In the genomic region with DNA sequence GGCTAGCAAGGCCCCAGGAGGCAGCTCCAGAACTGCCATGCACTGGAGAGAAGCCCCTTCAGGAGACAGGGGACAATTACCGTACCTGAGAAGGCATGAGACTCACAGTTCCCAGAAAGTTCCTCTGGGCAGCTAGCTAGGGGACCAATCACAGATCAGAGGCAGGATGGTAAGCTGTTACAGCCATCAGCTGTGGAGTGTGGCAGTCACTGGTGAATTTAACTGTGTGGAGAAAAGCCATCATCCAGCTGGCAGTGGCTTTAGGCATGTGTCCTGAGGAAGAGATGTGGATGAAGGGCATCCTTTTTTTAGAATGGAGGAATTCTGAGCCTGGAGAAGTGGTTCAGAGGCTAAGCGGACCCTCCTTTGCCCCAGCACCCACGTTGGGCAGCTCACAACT, we compare ENCODE assay signal across 26 mouse cellular contexts. TPM values are rescaled to one million over a fixed set of nuclear protein-coding genes. Genes with fewer than 3 reads are reported as not detected.
DNase-seq lines count a peak whose midpoint lies in the region; ATAC-seq and TF ChIP-seq lines count a peak whose summit lies in the region.
"Had no signal": no experiment of that assay in that cellular context is flagged by ENCODE, and none has a peak within 500 bp of the region (broad histone marks: within the 10 kb centered on the region; RNA-seq: fewer than 3 reads in every experiment).

No protein-coding gene starts in this region.

- no peak overlapping the region for H3K4me2 ChIP-seq in heart, embryonic 11.5 days
- no peak overlapping the region for H3K4me2 ChIP-seq in heart, postnatal 0 days (ENCODE audit: low read depth, low read length)
- H3K4me2 ChIP-seq: embryonic facial prominence, embryonic 13.5 days; forebrain, embryonic 15.5 days; hindbrain, embryonic 15.5 days; liver, embryonic 11.5 days; neural tube, embryonic 13.5 days had no signal

- no peak for TF ChIP-seq EP300 in heart, adult 2 months (IDR thresholded peaks at IDR 0.05; ENCODE audit: insufficient read depth, low read depth, low read length)
- TF ChIP-seq EP300 in heart, postnatal 0 days (IDR thresholded peaks at IDR 0.05; ENCODE audit: low read depth): no peak

- no peaks in the 10 kb centered on the region for H3K27me3 ChIP-seq in heart, adult 2 months (ENCODE audit: control insufficient read depth, insufficient read depth, low read length)
- no peaks in the 10 kb centered on the region for H3K27me3 ChIP-seq in heart, embryonic 11.5 days (ENCODE audit: control insufficient read depth, insufficient read depth, low read length)
- H3K27me3 ChIP-seq in heart, postnatal 0 days (ENCODE audit: control insufficient read depth, insufficient read depth, low read length): no peaks in the 10 kb centered on the region
- no peaks in the 10 kb centered on the region for H3K27me3 ChIP-seq in cerebellum, adult 2 months (ENCODE audit: control insufficient read depth, insufficient read depth, low read length)
- H3K27me3 ChIP-seq: CH12.LX; embryonic facial prominence, embryonic 13.5 days; forebrain, embryonic 15.5 days; hindbrain, embryonic 15.5 days; neural tube, embryonic 13.5 days; Patski had no signal

- 74% methylated on average over 3 of the region's 3 CpGs for WGBS in heart, adult 2 months
- 83% methylated on average over 3 of the region's 3 CpGs for WGBS in heart, embryonic 11.5 days (ENCODE audit: insufficient replicate concordance)
- WGBS in heart, postnatal 0 days: 67% methylated on average over 3 of the region's 3 CpGs
- WGBS in cerebellum, adult 2 months: 94% methylated on average over 3 of the region's 3 CpGs

- TF ChIP-seq POLR2A in heart, adult 2 months (IDR thresholded peaks at IDR 0.05; ENCODE audit: insufficient read depth, low read depth, low read length): no peak
- no peak for TF ChIP-seq POLR2A in cerebellum, adult 2 months (IDR thresholded peaks at IDR 0.05; ENCODE audit: borderline replicate concordance, insufficient read depth, low read length)

- no peak for TF ChIP-seq CTCF in heart, adult 2 months (IDR thresholded peaks at IDR 0.05)
- no peak for TF ChIP-seq CTCF in heart, postnatal 0 days (IDR thresholded peaks at IDR 0.05; ENCODE audit: low read depth)
- TF ChIP-seq CTCF in cerebellum, adult 2 months (IDR thresholded peaks at IDR 0.05; ENCODE audit: borderline replicate concordance, insufficient read depth, low read depth, low read length): no peak

- no peaks in the 10 kb centered on the region for H3K36me3 ChIP-seq in heart, adult 2 months (ENCODE audit: control insufficient read depth, insufficient read depth, low read length)
- no peaks in the 10 kb centered on the region for H3K36me3 ChIP-seq in heart, embryonic 11.5 days (ENCODE audit: control insufficient read depth, insufficient read depth, low read length)
- no peaks in the 10 kb centered on the region for H3K36me3 ChIP-seq in heart, postnatal 0 days (replicated peaks; ENCODE audit: control insufficient read depth, insufficient read depth, low read length)
- H3K36me3 ChIP-seq: G1E had no signal

- no peak for ATAC-seq in heart, embryonic 11.5 days (replicated peaks; ENCODE audit: insufficient number of reproducible peaks, low FRiP score, low TSS enrichment)
- no peak for ATAC-seq in heart, postnatal 0 days (ENCODE audit: insufficient read depth, low read depth)
- ATAC-seq: forebrain, embryonic 15.5 days; midbrain, embryonic 16.5 days; Patski had no signal

- no peaks in the 10 kb centered on the region for H3K79me2 ChIP-seq in heart, adult 2 months (replicated peaks; ENCODE audit: control insufficient read depth, insufficient read depth, low read length)

- no peak overlapping the region for H3K9ac ChIP-seq in heart, adult 2 months (ENCODE audit: low read depth, low read length)
- no peak overlapping the region for H3K9ac ChIP-seq in heart, embryonic 11.5 days (ENCODE audit: low read depth, low read length)
- H3K9ac ChIP-seq in heart, postnatal 0 days (replicated peaks; ENCODE audit: low read depth, low read length): no peak overlapping the region
- H3K9ac ChIP-seq: embryonic facial prominence, embryonic 13.5 days; forebrain, embryonic 15.5 days; hindbrain, embryonic 15.5 days; neural tube, embryonic 13.5 days had no signal

- peaks cover 7% of the 10 kb centered on the region; the same call in 1 of the 2 replicates for H3K4me1 ChIP-seq in heart, adult 2 months (ENCODE audit: control insufficient read depth, insufficient read depth, low read length)
- H3K4me1 ChIP-seq in heart, embryonic 11.5 days (ENCODE audit: control insufficient read depth, insufficient read depth, low read length): peaks cover 17% of the 10 kb centered on the region
- peaks cover 20% of the 10 kb centered on the region for H3K4me1 ChIP-seq in heart, postnatal 0 days (ENCODE audit: control insufficient read depth, insufficient read depth)
- H3K4me1 ChIP-seq in cerebellum, adult 2 months (ENCODE audit: control insufficient read depth, insufficient read depth, low read length): no peaks in the 10 kb centered on the region

- peak in 1 of 2 experiments; percentile 47 for DNase-seq in heart, adult 2 months
- no peak for DNase-seq in heart, postnatal 4 days
- DNase-seq in heart, adult 9 months (ENCODE audit: low spot score in 2 of 2): peak; percentile 43 to 55
- DNase-seq in heart, postnatal 0 days (ENCODE audit: low spot score): no peak
- no peak for DNase-seq in cerebellum, adult 2 months
- no peak for DNase-seq in left cerebral cortex, postnatal 14 days (ENCODE audit: low spot score in 2 of 2)
- DNase-seq: B cell, adult 2 months; cerebellum, adult 11 months; cerebellum, postnatal 14 days; kidney, postnatal 10 days; lung, postnatal 10 days; retina, postnatal 1 day; right cerebral cortex, postnatal 25 days; spleen, adult 18-20 months had no signal

- no peak overlapping the region for H3K4me3 ChIP-seq in heart, adult 2 months
- H3K4me3 ChIP-seq in heart, embryonic 11.5 days (ENCODE audit: low read depth, low read length): no peak overlapping the region
- no peak overlapping the region for H3K4me3 ChIP-seq in heart, postnatal 0 days (ENCODE audit: low read depth, low read length)
- no peak overlapping the region for H3K4me3 ChIP-seq in cerebellum, adult 2 months (replicated peaks; ENCODE audit: insufficient read depth, low read depth, low read length)
- H3K4me3 ChIP-seq: embryonic facial prominence, embryonic 13.5 days; forebrain, embryonic 15.5 days; hindbrain, embryonic 15.5 days; midbrain, embryonic 10.5 days; myocyte; neural tube, embryonic 13.5 days had no signal

- peak overlapping the region; percentile 80 for H3K27ac ChIP-seq in heart, adult 2 months
- 0 out of 2 replicates have a peak overlapping the region, but pooled peaks have one; percentile 24 for H3K27ac ChIP-seq in heart, embryonic 11.5 days (ENCODE audit: low read depth, low read length)
- peak overlapping the region; percentile 63 for H3K27ac ChIP-seq in heart, postnatal 0 days (ENCODE audit: low read depth)
- H3K27ac ChIP-seq in cerebellum, adult 2 months (ENCODE audit: insufficient read depth, low read length): no peak overlapping the region
- H3K27ac ChIP-seq: embryonic facial prominence, embryonic 13.5 days; forebrain, embryonic 15.5 days; hindbrain, embryonic 15.5 days; neural tube, embryonic 13.5 days had no signal

- intact Hi-C loops in heart, adult 2 months (cut with DNase I): no loop called here
- intact Hi-C loops in left cerebral cortex, postnatal 14 days (cut with DNase I): no loop called here

- no peaks in the 10 kb centered on the region for H3K9me3 ChIP-seq in heart, embryonic 11.5 days (replicated peaks; ENCODE audit: control insufficient read depth, low read length)
- no peaks in the 10 kb centered on the region for H3K9me3 ChIP-seq in heart, postnatal 0 days (replicated peaks; ENCODE audit: control insufficient read depth, low read length)
- H3K9me3 ChIP-seq: embryonic facial prominence, embryonic 13.5 days; forebrain, embryonic 15.5 days; hindbrain, embryonic 15.5 days; midbrain, embryonic 10.5 days; neural tube, embryonic 13.5 days had no signal

RNA-seq across cellular contexts. Expression of a gene that starts 20.6 kb away (rescaled TPM):
- total RNA-seq in heart, adult 2 months (2021): 10 to 100 TPM; 20.7 to 21.1 TPM
- 14.2 and 18.2 TPM in 2 replicates for polyA plus RNA-seq in heart, adult 2 months (2012; rRNA removed)
- 10 to 100 TPM; 15.9 to 16.8 TPM for total RNA-seq in heart, postnatal 4 days (2021)
- polyA plus RNA-seq in heart, embryonic 11.5 days (2014; fragmentation: Nextera tagmentation; extraction: Ambion mirVana): 5.7 and 8.0 TPM in 2 replicates
- 3.9 and 6.3 TPM in 2 replicates for total RNA-seq in heart, postnatal 0 days (2014; rRNA removed; ENCODE audit: low replicate concordance)
- polyA plus RNA-seq in heart, postnatal 0 days (2015; fragmentation: Nextera tagmentation; extraction: Ambion mirVana): 5.2 and 5.5 TPM in 2 replicates
- 34.5 and 35.6 TPM in 2 replicates for polyA plus RNA-seq in cerebellum, adult 2 months (2012; rRNA removed)
- total RNA-seq in left cerebral cortex, postnatal 14 days (2021): 10 to 100 TPM; 65.7 to 67.8 TPM
- polyA plus RNA-seq: G1E had no signal

RNA-seq across cellular contexts. Expression of a gene that starts 56.4 kb away (rescaled TPM):
- total RNA-seq in heart, adult 2 months (2021): 10 to 100 TPM; 30.2 to 33.7 TPM
- polyA plus RNA-seq in heart, adult 2 months (2012; rRNA removed): 19.8 and 23.5 TPM in 2 replicates
- total RNA-seq in heart, postnatal 4 days (2021): 10 to 100 TPM; 26.9 to 30.6 TPM
- 21.0 and 21.8 TPM in 2 replicates for polyA plus RNA-seq in heart, embryonic 11.5 days (2014; fragmentation: Nextera tagmentation; extraction: Ambion mirVana)
- total RNA-seq in heart, postnatal 0 days (2014; rRNA removed; ENCODE audit: low replicate concordance): 19.7 and 23.5 TPM in 2 replicates
- polyA plus RNA-seq in heart, postnatal 0 days (2015; fragmentation: Nextera tagmentation; extraction: Ambion mirVana): 19.5 and 22.1 TPM in 2 replicates
- 15.7 and 16.5 TPM in 2 replicates for polyA plus RNA-seq in cerebellum, adult 2 months (2012; rRNA removed)
- 10 to 100 TPM; 15.7 to 16.0 TPM for total RNA-seq in left cerebral cortex, postnatal 14 days (2021)

Comparison
In these comparisons a context has a peak if more than half of its experiments do, and no peak if none do; other contexts are left out.
1. DNase-seq: peak in heart, adult 9 months (2 of 2); none in heart, postnatal 4 days (single experiment), heart, postnatal 0 days (single experiment), cerebellum, adult 2 months (0 of 2) and left cerebral cortex, postnatal 14 days (0 of 2).